In the genomic region with DNA sequence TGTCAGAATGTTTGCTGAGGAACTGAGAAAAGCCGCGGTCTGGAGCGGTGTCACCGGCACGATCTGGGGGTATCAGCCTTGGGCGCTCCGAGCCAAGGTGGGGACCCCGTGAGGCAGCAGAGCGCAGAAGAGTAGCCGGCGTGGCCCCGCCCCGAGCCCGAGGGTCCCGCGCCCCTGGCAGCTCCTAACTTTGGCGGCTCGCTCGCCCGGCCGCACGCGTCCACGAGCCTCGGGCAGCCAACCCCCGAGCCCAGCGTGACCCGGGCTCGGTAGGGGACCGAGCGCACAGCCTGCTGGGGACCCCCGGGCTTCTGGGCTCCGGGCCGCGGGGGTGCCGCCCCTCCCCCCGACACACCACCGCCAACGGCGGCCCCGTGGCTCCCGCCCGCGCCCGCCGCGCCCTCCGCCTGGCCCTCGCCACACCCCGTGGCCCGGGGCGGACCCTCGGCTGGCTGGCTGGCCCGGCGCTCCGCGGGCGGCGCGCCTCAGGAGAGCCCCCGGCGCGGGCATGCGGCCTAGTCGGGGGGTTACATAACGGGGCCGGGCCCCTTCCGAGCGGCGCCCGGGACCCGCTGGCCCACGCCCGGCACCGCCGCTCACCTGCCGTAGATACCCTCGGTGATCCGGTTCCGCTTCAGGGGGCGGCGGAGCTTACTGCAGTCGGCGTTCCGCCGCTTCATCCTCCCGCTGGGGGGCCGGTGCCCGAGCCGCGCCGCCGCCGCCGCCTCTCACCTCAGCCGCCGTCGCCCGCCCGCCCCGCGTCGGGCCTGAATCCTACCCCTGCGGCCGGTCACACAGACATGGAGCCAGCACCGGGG, we compare ENCODE assay signal across 8 mouse cellular contexts. TPM values are rescaled to one million over a fixed set of nuclear protein-coding genes. Genes with fewer than 3 reads are reported as not detected.
DNase-seq lines count a peak whose midpoint lies in the region; ATAC-seq and TF ChIP-seq lines count a peak whose summit lies in the region.

No protein-coding gene starts in this region.

- no peak for TF ChIP-seq POLR2A in lung, adult 2 months (IDR thresholded peaks at IDR 0.05; ENCODE audit: borderline replicate concordance, extremely low read depth, low read depth, low read length)

- peak overlapping the region; percentile 84 for H3K4me3 ChIP-seq in kidney, embryonic 14.5 days (ENCODE audit: low read length)
- H3K4me3 ChIP-seq in forebrain, embryonic 12.5 days (replicated peaks), result peak overlapping the region; percentile 100
- H3K4me3 ChIP-seq in intestine, embryonic 14.5 days (ENCODE audit: low read depth, low read length), result peak overlapping the region; percentile 93
- peak overlapping the region; percentile 71 for H3K4me3 ChIP-seq in lung, adult 2 months (replicated peaks; ENCODE audit: extremely low read depth, low read depth, low read length)
- peak overlapping the region; percentile 72 for H3K4me3 ChIP-seq in neural tube, embryonic 15.5 days (replicated peaks)

- peak overlapping the region; percentile 94 for H3K9ac ChIP-seq in kidney, embryonic 14.5 days (ENCODE audit: low read depth, low read length)
- peak overlapping the region; percentile 100 for H3K9ac ChIP-seq in forebrain, embryonic 12.5 days
- H3K9ac ChIP-seq in intestine, embryonic 14.5 days (ENCODE audit: low read length), result peak overlapping the region; percentile 91
- peak overlapping the region; percentile 96 for H3K9ac ChIP-seq in neural tube, embryonic 15.5 days (replicated peaks)

- H3K36me3 ChIP-seq in kidney, embryonic 14.5 days (ENCODE audit: control insufficient read depth, insufficient read depth, low read length), result no peaks in the 10 kb centered on the region
- H3K36me3 ChIP-seq in forebrain, embryonic 12.5 days (replicated peaks), result no peaks in the 10 kb centered on the region
- no peaks in the 10 kb centered on the region for H3K36me3 ChIP-seq in intestine, embryonic 14.5 days (ENCODE audit: control insufficient read depth, insufficient read depth, low read length)
- no peaks in the 10 kb centered on the region for H3K36me3 ChIP-seq in neural tube, embryonic 15.5 days

- peak; percentile 37 for ATAC-seq in kidney, embryonic 14.5 days (ENCODE audit: low FRiP score, low TSS enrichment)
- peak; percentile 36 for ATAC-seq in forebrain, embryonic 12.5 days (ENCODE audit: low FRiP score)
- peak; percentile 21 for ATAC-seq in intestine, embryonic 14.5 days (replicated peaks; ENCODE audit: low FRiP score, low TSS enrichment, low read depth)
- peak; percentile 8 for ATAC-seq in neural tube, embryonic 15.5 days (ENCODE audit: low FRiP score)

- peak overlapping the region; percentile 87 for H3K4me2 ChIP-seq in kidney, embryonic 14.5 days (replicated peaks; ENCODE audit: low read depth, low read length)
- H3K4me2 ChIP-seq in forebrain, embryonic 12.5 days, result peak overlapping the region; percentile 77
- peak overlapping the region; percentile 75 for H3K4me2 ChIP-seq in intestine, embryonic 14.5 days (ENCODE audit: low read length)
- peak overlapping the region; percentile 69 for H3K4me2 ChIP-seq in neural tube, embryonic 15.5 days

- no peak for TF ChIP-seq CTCF in lung, adult 2 months (IDR thresholded peaks at IDR 0.05; ENCODE audit: insufficient read depth, low read length)

- H3K9me3 ChIP-seq in kidney, embryonic 14.5 days (ENCODE audit: control insufficient read depth, low read length), result no peaks in the 10 kb centered on the region
- no peaks in the 10 kb centered on the region for H3K9me3 ChIP-seq in forebrain, embryonic 12.5 days
- H3K9me3 ChIP-seq in intestine, embryonic 14.5 days (ENCODE audit: control insufficient read depth, low read length), result no peaks in the 10 kb centered on the region
- no peaks in the 10 kb centered on the region for H3K9me3 ChIP-seq in neural tube, embryonic 15.5 days (replicated peaks)

- no peaks in the 10 kb centered on the region for H3K27me3 ChIP-seq in kidney, embryonic 14.5 days (ENCODE audit: control insufficient read depth, insufficient read depth, low read length)
- H3K27me3 ChIP-seq in forebrain, embryonic 12.5 days, result peaks cover 28% of the 10 kb centered on the region
- H3K27me3 ChIP-seq in intestine, embryonic 14.5 days (replicated peaks; ENCODE audit: control insufficient read depth, insufficient read depth, low read length), result no peaks in the 10 kb centered on the region
- H3K27me3 ChIP-seq in neural tube, embryonic 15.5 days (replicated peaks), result peaks cover 15% of the 10 kb centered on the region

- DNase-seq in kidney, adult 9 months, result no peak
- DNase-seq in adrenal gland, postnatal 36 days, result peak; percentile 58 to 69
- peak; percentile 71 for DNase-seq in intestine, embryonic 14.5 days (ENCODE audit: low spot score)
- no peak for DNase-seq in lung, adult 2 months
- DNase-seq in thymus, postnatal 14 days, result peak; percentile 74

- under 1% methylated on average over 56 of the region's 106 CpGs for WGBS in kidney, embryonic 14.5 days
- under 1% methylated on average over 80 of the region's 106 CpGs for WGBS in forebrain, embryonic 12.5 days
- under 1% methylated on average over 105 of the region's 106 CpGs for WGBS in intestine, embryonic 14.5 days
- WGBS in lung, adult 2 months, result under 1% methylated on average over 83 of the region's 106 CpGs
- under 1% methylated on average over 56 of the region's 106 CpGs for WGBS in neural tube, embryonic 15.5 days

- H3K27ac ChIP-seq in kidney, embryonic 14.5 days (ENCODE audit: low read depth, low read length), result peak overlapping the region; percentile 73
- peak overlapping the region; percentile 96 for H3K27ac ChIP-seq in forebrain, embryonic 12.5 days
- H3K27ac ChIP-seq in intestine, embryonic 14.5 days (ENCODE audit: low read depth), result peak overlapping the region; percentile 79
- peak overlapping the region; percentile 100 for H3K27ac ChIP-seq in neural tube, embryonic 15.5 days (replicated peaks)

- peaks cover 24% of the 10 kb centered on the region for H3K4me1 ChIP-seq in kidney, embryonic 14.5 days (ENCODE audit: control insufficient read depth, insufficient read depth, low read length)
- peaks cover 22% of the 10 kb centered on the region for H3K4me1 ChIP-seq in forebrain, embryonic 12.5 days
- H3K4me1 ChIP-seq in intestine, embryonic 14.5 days (replicated peaks; ENCODE audit: control insufficient read depth, insufficient read depth, low read length), result peaks cover 20% of the 10 kb centered on the region
- peaks cover 8% of the 10 kb centered on the region; the same call in 1 of the 2 replicates for H3K4me1 ChIP-seq in lung, adult 2 months (ENCODE audit: control insufficient read depth, insufficient read depth, low read length)
- H3K4me1 ChIP-seq in neural tube, embryonic 15.5 days, result peaks cover 42% of the 10 kb centered on the region

RNA-seq across cellular contexts. Expression of gene Maco1, which starts 0.5 kb away (rescaled TPM):
- 40.8 and 43.5 TPM in 2 replicates for polyA plus RNA-seq in kidney, embryonic 14.5 days (2014; fragmentation: Nextera tagmentation; extraction: Ambion mirVana)
- 10 to 100 TPM; 37.3 to 39.0 TPM for total RNA-seq in adrenal gland, postnatal 36 days (2021)
- 76.8 and 79.9 TPM in 2 replicates for polyA plus RNA-seq in forebrain, embryonic 12.5 days (2016; fragmentation: Nextera tagmentation; extraction: Ambion mirVana)
- 34.2 and 35.8 TPM in 2 replicates for polyA plus RNA-seq in intestine, embryonic 14.5 days (2014; fragmentation: Nextera tagmentation; extraction: Ambion mirVana)
- polyA plus RNA-seq in lung, adult 2 months (2012; rRNA removed), result 7.8 and 9.2 TPM in 2 replicates
- 78.0 and 91.9 TPM in 2 replicates for polyA plus RNA-seq in neural tube, embryonic 15.5 days (2015; fragmentation: Nextera tagmentation; extraction: Ambion mirVana)

RNA-seq across cellular contexts. Expression of gene Rhd, which starts 11.7 kb away (rescaled TPM):
- 1.1 and 1.2 TPM in 2 replicates for polyA plus RNA-seq in kidney, embryonic 14.5 days (2014; fragmentation: Nextera tagmentation; extraction: Ambion mirVana)
- under 1 TPM in 1 of 2 experiments, not detected in 1; 0.89 TPM for total RNA-seq in adrenal gland, postnatal 36 days (2021)
- polyA plus RNA-seq in forebrain, embryonic 12.5 days (2016; fragmentation: Nextera tagmentation; extraction: Ambion mirVana), result 6.0 and 7.5 TPM in 2 replicates
- polyA plus RNA-seq in intestine, embryonic 14.5 days (2014; fragmentation: Nextera tagmentation; extraction: Ambion mirVana), result 0.89 and 1.1 TPM in 2 replicates
- 0.14 TPM in 1 of 2 replicates, not detected in the other for polyA plus RNA-seq in lung, adult 2 months (2012; rRNA removed)
- 1.6 and 1.9 TPM in 2 replicates for polyA plus RNA-seq in neural tube, embryonic 15.5 days (2015; fragmentation: Nextera tagmentation; extraction: Ambion mirVana)

Comparison
In these comparisons a context has a peak if more than half of its experiments do, and no peak if none do; other contexts are left out.
1. DNase-seq: peak in adrenal gland, postnatal 36 days (2 of 2), intestine, embryonic 14.5 days (single experiment) and thymus, postnatal 14 days (single experiment); none in kidney, adult 9 months (single experiment) and lung, adult 2 months (single experiment).
2. Peak in every context shown above with its lines, with median percentiles within 50 percentile points of each other: ATAC-seq, H3K27ac ChIP-seq, H3K4me2 ChIP-seq, H3K4me3 ChIP-seq and H3K9ac ChIP-seq.